Mouse (Mus musculus): ENCODE results near the gene Gm20538. TPM values are rescaled to one million over a fixed set of nuclear protein-coding genes. Genes with fewer than 3 reads are reported as not detected.
A peak's percentile ranks its signal among the peaks of the same experiment; 100 is the strongest.

Gene Gm20538
- total and polyA plus RNA-seq, 2 experiments from 2014 or later = not detected

- Histone ChIP-seq H3K9ac (replicated peaks; ENCODE audit: low read length, poor library complexity, severe bottlenecking) (no peak overlapping the region), H3K4me3 (ENCODE audit: low read depth, low read length) (no peak overlapping the region), H3K4me1 (ENCODE audit: insufficient read depth, low read length) (no peaks in the 10 kb centered on the region), H3K27me3 (ENCODE audit: insufficient read depth, low read length) (peaks cover 93% of the 10 kb centered on the region), H3K4me2 (ENCODE audit: low read depth, low read length, poor library complexity, severe bottlenecking) (no peak overlapping the region), H3K9me3 (ENCODE audit: low read length) (no peaks in the 10 kb centered on the region), H3K36me3 (ENCODE audit: insufficient read depth, low read length) (no peaks in the 10 kb centered on the region), H3K27ac (ENCODE audit: low read depth, low read length) (no peak overlapping the region)
- TF ChIP-seq CTCF (IDR thresholded peaks at IDR 0.05) = no peak
- ATAC-seq (ENCODE audit: low FRiP score) = no peak
- WGBS = 14% methylated on average over 7 of the region's 7 CpGs
- no peak for DNase-seq (ENCODE audit: low spot score)
Measured at GRCm38 (mm10) chr19:44513921-44514482, 38.6 kb downstream of the Gm20538 start.

- no peak for ATAC-seq (ENCODE audit: low FRiP score)
- Histone ChIP-seq H3K27ac (ENCODE audit: low read depth, low read length) (no peak overlapping the region), H3K4me3 (ENCODE audit: low read depth, low read length) (no peak overlapping the region), H3K4me2 (ENCODE audit: low read depth, low read length, poor library complexity, severe bottlenecking) (no peak overlapping the region), H3K9me3 (ENCODE audit: low read length) (no peaks in the 10 kb centered on the region), H3K4me1 (ENCODE audit: insufficient read depth, low read length) (no peaks in the 10 kb centered on the region), H3K36me3 (ENCODE audit: insufficient read depth, low read length) (no peaks in the 10 kb centered on the region), H3K9ac (replicated peaks; ENCODE audit: low read length, poor library complexity, severe bottlenecking) (no peak overlapping the region), H3K27me3 (ENCODE audit: insufficient read depth, low read length) (peaks cover 92% of the 10 kb centered on the region)
- TF ChIP-seq CTCF (IDR thresholded peaks at IDR 0.05) = no peak
- peak; percentile 33 for DNase-seq (ENCODE audit: low spot score)
- WGBS = 10% methylated on average over 11 of the region's 11 CpGs
Measured at GRCm38 (mm10) chr19:44513054-44513833, 39.4 kb downstream of the Gm20538 start.

DNA sequence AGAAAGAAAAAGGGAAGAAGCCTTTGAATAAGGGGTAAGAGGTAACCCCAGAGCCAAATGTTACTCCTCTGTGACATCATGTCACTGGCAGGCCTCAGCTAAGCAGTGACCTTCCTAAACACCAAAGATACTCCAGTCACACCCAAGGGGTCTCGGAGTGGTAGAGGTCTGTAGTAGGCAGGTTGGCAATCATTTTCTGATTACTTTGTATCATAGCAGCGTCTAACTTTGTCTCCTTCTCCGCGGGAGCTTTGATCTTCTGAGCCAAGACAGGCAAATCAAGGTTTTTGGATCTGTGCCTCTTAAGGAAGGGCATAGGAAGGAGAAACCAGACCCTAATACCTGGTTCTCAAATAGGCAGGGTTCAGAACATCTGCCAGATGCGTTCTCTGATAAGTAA, 40.0 kb downstream of the Gm20538 start:
- no peak overlapping the region for H3K4me2 ChIP-seq (ENCODE audit: low read depth, low read length, poor library complexity, severe bottlenecking)
- ATAC-seq (ENCODE audit: low FRiP score) (no peak), DNase-seq (ENCODE audit: low spot score) (no peak)
- no peak for TF ChIP-seq CTCF (IDR thresholded peaks at IDR 0.05)
- H3K4me3 ChIP-seq (ENCODE audit: low read depth, low read length) = no peak overlapping the region
- H3K27ac ChIP-seq (ENCODE audit: low read depth, low read length) = no peak overlapping the region
- WGBS = 14% methylated on average over 5 of the region's 5 CpGs
- no peaks in the 10 kb centered on the region for H3K9me3 ChIP-seq (ENCODE audit: low read length)
- H3K9ac ChIP-seq (replicated peaks; ENCODE audit: low read length, poor library complexity, severe bottlenecking) = no peak overlapping the region
- no peaks in the 10 kb centered on the region for H3K4me1 ChIP-seq (ENCODE audit: insufficient read depth, low read length)
- H3K27me3 ChIP-seq (ENCODE audit: insufficient read depth, low read length) = peaks cover 92% of the 10 kb centered on the region
- H3K36me3 ChIP-seq (ENCODE audit: insufficient read depth, low read length) = no peaks in the 10 kb centered on the region

- peak; percentile 27; the same call in 1 of the 2 replicates for TF ChIP-seq CTCF (IDR thresholded peaks at IDR 0.05)
Measured at GRCm38 (mm10) chr19:44511451-44512231, 41.0 kb downstream of the Gm20538 start.

DNA sequence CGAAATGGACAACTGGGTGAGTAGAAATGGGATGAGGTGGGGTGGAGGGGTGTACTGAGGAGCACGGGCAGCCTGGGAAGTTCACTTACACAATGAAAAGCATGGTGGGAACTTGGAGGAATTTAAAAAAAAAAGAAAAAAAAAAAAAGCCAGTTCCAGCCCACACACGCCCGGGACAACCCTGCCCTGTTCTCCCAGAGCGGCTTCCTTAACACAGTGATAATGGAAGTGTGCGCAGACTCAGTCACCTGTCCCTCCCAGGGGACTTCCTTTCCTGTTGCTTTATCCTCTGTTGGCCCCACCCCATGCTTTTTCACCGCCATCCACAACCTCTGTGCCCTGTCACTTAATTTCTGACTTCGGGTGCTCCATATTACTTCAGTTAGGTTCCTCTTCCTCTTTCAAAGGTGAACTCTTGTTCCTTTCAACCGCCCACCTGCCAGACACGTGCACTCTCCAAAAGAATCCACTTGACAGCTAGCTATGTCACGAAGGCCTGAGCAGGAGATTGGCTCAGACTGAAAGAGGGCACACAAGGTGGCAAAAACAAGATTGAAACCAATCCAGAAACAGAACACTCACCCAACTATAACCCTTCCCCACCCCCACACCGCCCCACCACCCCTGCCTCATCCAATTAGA, 42.0 kb downstream of the Gm20538 start:
- ATAC-seq (ENCODE audit: low FRiP score) (no peak), DNase-seq (ENCODE audit: low spot score) (no peak)
- 11% methylated on average over 12 of the region's 12 CpGs for WGBS
- H3K36me3 ChIP-seq (ENCODE audit: insufficient read depth, low read length) = no peaks in the 10 kb centered on the region
- no peaks in the 10 kb centered on the region for H3K4me1 ChIP-seq (ENCODE audit: insufficient read depth, low read length)
- no peak overlapping the region for H3K27ac ChIP-seq (ENCODE audit: low read depth, low read length)
- TF ChIP-seq CTCF (IDR thresholded peaks at IDR 0.05) = no peak
- no peaks in the 10 kb centered on the region for H3K9me3 ChIP-seq (ENCODE audit: low read length)
- H3K27me3 ChIP-seq (ENCODE audit: insufficient read depth, low read length) = peaks cover 87% of the 10 kb centered on the region
- H3K4me2 ChIP-seq (ENCODE audit: low read depth, low read length, poor library complexity, severe bottlenecking) = peak overlapping the region; percentile 86
- H3K4me3 ChIP-seq (ENCODE audit: low read depth, low read length) = no peak overlapping the region
- H3K9ac ChIP-seq (replicated peaks; ENCODE audit: low read length, poor library complexity, severe bottlenecking) = no peak overlapping the region

More at GRCm38 (mm10) chr19:44511451-44512231, 41.0 kb downstream of the Gm20538 start:
- Histone ChIP-seq H3K4me3 (ENCODE audit: low read depth, low read length) (peak overlapping the region; percentile 44), H3K4me2 (ENCODE audit: low read depth, low read length, poor library complexity, severe bottlenecking) (peak overlapping the region; percentile 86), H3K36me3 (ENCODE audit: insufficient read depth, low read length) (no peaks in the 10 kb centered on the region), H3K4me1 (ENCODE audit: insufficient read depth, low read length) (no peaks in the 10 kb centered on the region), H3K9me3 (ENCODE audit: low read length) (no peaks in the 10 kb centered on the region), H3K27ac (ENCODE audit: low read depth, low read length) (no peak overlapping the region), H3K9ac (replicated peaks; ENCODE audit: low read length, poor library complexity, severe bottlenecking) (0 out of 2 replicates have a peak overlapping the region, but pooled peaks have one; percentile 8), H3K27me3 (ENCODE audit: insufficient read depth, low read length) (peaks cover 92% of the 10 kb centered on the region)
- DNase-seq (ENCODE audit: low spot score) (peak; percentile 49), ATAC-seq (ENCODE audit: low FRiP score) (no peak)
- WGBS = under 1% methylated on average over 65 of the region's 66 CpGs
